Mouse (Mus musculus) myocyte (in vitro differentiated cells): Measurements from ENCODE around the gene Pgam2.

Experiments used
- CEBPB ChIP-seq: IDR thresholded peaks from 2 replicates; pipeline ENCODE4 v1.6.1; 2011; ENCODE audit warnings: mild to moderate bottlenecking, moderate library complexity; ENCODE audit not compliant: poor library complexity, insufficient read depth, severe bottlenecking
- E2F4 ChIP-seq: IDR thresholded peaks from one replicate; pipeline ENCODE4 v1.6.1; 2011; ENCODE audit warnings: mild to moderate bottlenecking, control low read depth, moderate library complexity; ENCODE audit not compliant: insufficient read depth
- MYOD1 ChIP-seq, 3 experiments: IDR thresholded peaks; one replicate each; pipeline ENCODE4 v1.6.1; 2011; ENCODE audit warnings: control low read depth in 2 of 3, low read depth in 2 of 3, mild to moderate bottlenecking in 2 of 3, moderate library complexity in 1 of 3; ENCODE audit not compliant: insufficient read length in 2 of 3, control insufficient read depth in 1 of 3
- MYOG ChIP-seq, 3 experiments: IDR thresholded peaks; one replicate each; pipeline ENCODE4 v1.6.1; 2011; ENCODE audit warnings: control low read depth in 2 of 3, low read depth in 2 of 3, mild to moderate bottlenecking in 2 of 3; ENCODE audit not compliant: insufficient read length in 2 of 3, control insufficient read depth in 1 of 3, insufficient read depth in 1 of 3
- POLR2A ChIP-seq: IDR thresholded peaks from one replicate; pipeline ENCODE4 v1.6.1; 2011; ENCODE audit warnings: low read depth, mild to moderate bottlenecking, control low read depth, moderate library complexity; ENCODE audit not compliant: insufficient read length
- POLR2AphosphoS2 ChIP-seq: IDR thresholded peaks from one replicate; pipeline ENCODE4 v1.6.1; 2011; ENCODE audit warnings: low read depth, control low read depth; ENCODE audit not compliant: insufficient read length
- SRF ChIP-seq: IDR thresholded peaks from one replicate; pipeline ENCODE4 v1.6.1; 2011; ENCODE audit warnings: low read depth; ENCODE audit not compliant: control insufficient read depth, insufficient read length
- TCF12 ChIP-seq: IDR thresholded peaks from one replicate; pipeline ENCODE4 v1.6.1; 2011; ENCODE audit warnings: mild to moderate bottlenecking, control low read depth; ENCODE audit not compliant: poor library complexity, insufficient read depth, severe bottlenecking
- USF1 ChIP-seq: IDR thresholded peaks from one replicate; pipeline ENCODE4 v1.6.1; 2011; ENCODE audit warnings: low read depth, mild to moderate bottlenecking, control low read depth, moderate library complexity

DNA sequence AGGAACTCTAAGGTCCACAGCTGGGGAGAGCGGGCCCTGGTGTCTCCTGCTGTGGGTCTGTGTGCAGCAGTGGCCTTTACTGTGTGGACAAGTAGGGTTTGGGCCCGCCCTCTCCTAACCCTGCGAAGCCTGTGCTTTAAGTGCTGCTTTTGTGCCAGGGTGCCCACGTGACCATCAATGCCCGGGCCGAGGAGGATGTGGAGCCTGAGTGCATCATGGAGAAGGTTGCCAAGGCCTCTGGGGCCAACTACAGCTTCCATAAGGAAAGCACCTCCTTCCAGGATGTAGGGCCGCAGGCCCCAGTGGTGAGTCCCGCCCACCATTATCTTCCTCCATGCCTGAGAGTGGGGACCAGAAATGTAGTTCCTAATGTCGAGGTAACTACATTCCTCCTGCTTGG, 8.2 kb downstream of the Pgam2 start:
- TF ChIP-seq POLR2AphosphoS2: no peak
- TF ChIP-seq SRF: no peak
- TF ChIP-seq POLR2A: no peak
- TF ChIP-seq CEBPB: no peak
- TF ChIP-seq MYOG (IDR thresholded peaks at IDR 0.05; ENCODE audit: control insufficient read depth in 1 of 3, insufficient read depth in 1 of 3, insufficient read length in 2 of 3, low read depth in 2 of 3): no peak
- no peak for TF ChIP-seq TCF12
- no peak for TF ChIP-seq MYOD1 (IDR thresholded peaks at IDR 0.05; ENCODE audit: control insufficient read depth in 1 of 3, insufficient read length in 2 of 3, low read depth in 2 of 3)
- TF ChIP-seq E2F4: no peak
- peak; percentile 54 for TF ChIP-seq USF1
